15 mouse cellular contexts compared by ENCODE assay signal in genomic region chr6:129559641-129560027, GRCm38 (mm10). TPM values are rescaled to one million over a fixed set of nuclear protein-coding genes. Genes with fewer than 3 reads are reported as not detected.
DNase-seq lines count a peak whose midpoint lies in the region; ATAC-seq lines count a peak whose summit lies in the region.
"Had no signal": no experiment of that assay in that cellular context is flagged by ENCODE, and none has a peak within 500 bp of the region (broad histone marks: within the 10 kb centered on the region; RNA-seq: fewer than 3 reads in every experiment).

No protein-coding gene starts in this region.

- no peaks in the 10 kb centered on the region for H3K36me3 ChIP-seq in hindbrain, embryonic 13.5 days
- no peaks in the 10 kb centered on the region for H3K36me3 ChIP-seq in midbrain, embryonic 16.5 days (ENCODE audit: control insufficient read depth, insufficient read depth, low read length)
- H3K36me3 ChIP-seq: lung, embryonic 15.5 days had no signal

- no peak overlapping the region for H3K27ac ChIP-seq in hindbrain, embryonic 13.5 days
- no peak overlapping the region for H3K27ac ChIP-seq in midbrain, embryonic 16.5 days (ENCODE audit: low read length)
- H3K27ac ChIP-seq: gastrocnemius, adult 2 months; lung, embryonic 15.5 days had no signal

- WGBS in hindbrain, embryonic 13.5 days, result 63% methylated on average over 4 of the region's 4 CpGs
- 56% methylated on average over 4 of the region's 4 CpGs for WGBS in midbrain, embryonic 16.5 days

- H3K9me3 ChIP-seq in hindbrain, embryonic 13.5 days, result no peaks in the 10 kb centered on the region
- no peaks in the 10 kb centered on the region for H3K9me3 ChIP-seq in midbrain, embryonic 16.5 days (replicated peaks; ENCODE audit: control insufficient read depth, low read length, poor library complexity, severe bottlenecking)
- H3K9me3 ChIP-seq: lung, embryonic 15.5 days had no signal

- no peak overlapping the region for H3K9ac ChIP-seq in hindbrain, embryonic 13.5 days
- no peak overlapping the region for H3K9ac ChIP-seq in midbrain, embryonic 16.5 days (ENCODE audit: low read depth, low read length)
- H3K9ac ChIP-seq: lung, embryonic 15.5 days had no signal

- no peak for DNase-seq in frontal cortex, postnatal 25 days (ENCODE audit: low spot score in 2 of 2)
- no peak for DNase-seq in embryo, embryonic 11 days
- no peak for DNase-seq in adrenal gland, postnatal 14 days
- no peak for DNase-seq in heart, postnatal 14 days

- peak; percentile 17; the same call in 1 of the 2 replicates for ATAC-seq in frontal cortex, adult (ENCODE audit: low TSS enrichment)
- 0 out of 2 replicates have a peak, but pooled peaks have one; percentile 29 for ATAC-seq in erythroblast, adult 5-6 weeks (replicated peaks; ENCODE audit: low FRiP score, poor library complexity, severe bottlenecking)
- 0 out of 2 replicates have a peak, but pooled peaks have one; percentile 29 for ATAC-seq in hindbrain, embryonic 13.5 days (ENCODE audit: low FRiP score)
- ATAC-seq in midbrain, embryonic 16.5 days, result peak; percentile 51

- 0 out of 2 replicates have a peak, but pooled peaks cover 3% of the 10 kb centered on the region for H3K4me1 ChIP-seq in hindbrain, embryonic 13.5 days (replicated peaks)
- peaks cover 6% of the 10 kb centered on the region; the same call in 1 of the 2 replicates for H3K4me1 ChIP-seq in midbrain, embryonic 16.5 days (ENCODE audit: control insufficient read depth, insufficient read depth, low read length)
- H3K4me1 ChIP-seq: lung, embryonic 15.5 days had no signal

- H3K27me3 ChIP-seq in hindbrain, embryonic 13.5 days, result no peaks in the 10 kb centered on the region
- H3K27me3 ChIP-seq in midbrain, embryonic 16.5 days (ENCODE audit: control insufficient read depth, insufficient read depth, low read depth, low read length), result no peaks in the 10 kb centered on the region
- H3K27me3 ChIP-seq: lung, embryonic 15.5 days had no signal

- intact Hi-C loops in heart, postnatal 14 days (cut with DNase I), result loop anchor here (2.0 to 5.0 kb wide), 3 partner anchors 15 to 167 kb away; no protein-coding TSS in a partner anchor

- no peak overlapping the region for H3K4me2 ChIP-seq in hindbrain, embryonic 13.5 days
- no peak overlapping the region for H3K4me2 ChIP-seq in midbrain, embryonic 16.5 days (ENCODE audit: low read length)
- H3K4me2 ChIP-seq: heart, embryonic 11.5 days; lung, embryonic 15.5 days had no signal

- no peak overlapping the region for H3K4me3 ChIP-seq in hindbrain, embryonic 13.5 days
- no peak overlapping the region for H3K4me3 ChIP-seq in midbrain, embryonic 16.5 days (ENCODE audit: low read depth, low read length)
- H3K4me3 ChIP-seq: gastrocnemius, adult 2 months; lung, embryonic 15.5 days had no signal

RNA-seq across cellular contexts. Expression of gene Klre1, which starts 18.1 kb away (rescaled TPM):
- not detected in 2 replicates for total RNA-seq in erythroblast, adult 5-6 weeks (2015; ENCODE audit: low replicate concordance)
- 1.1 TPM in 1 of 2 replicates, not detected in the other for total RNA-seq in erythroblast, adult 5-6 weeks (2017; ENCODE audit: low replicate concordance)
- 0.10 TPM in 1 of 2 replicates, not detected in the other for polyA plus RNA-seq in hindbrain, embryonic 13.5 days (2015; fragmentation: Nextera tagmentation; extraction: Ambion mirVana)
- polyA plus RNA-seq in midbrain, embryonic 16.5 days (2015; fragmentation: Nextera tagmentation; extraction: Ambion mirVana), result not detected in 2 replicates
- not detected in 2 replicates for total RNA-seq in adrenal gland, postnatal 14 days (2021)
- total RNA-seq in heart, postnatal 14 days (2021), result not detected
- total RNA-seq: gastrocnemius, adult 2 months; heart, postnatal 4 days; left cerebral cortex, postnatal 10 days had no signal
- polyA plus RNA-seq: adrenal gland, adult 2 months; heart, embryonic 11.5 days; kidney, embryonic 16.5 days; lung, embryonic 15.5 days had no signal

RNA-seq across cellular contexts. Expression of gene Gabarapl1, which starts 26.7 kb away (rescaled TPM):
- 14.0 and 22.6 TPM in 2 replicates for total RNA-seq in erythroblast, adult 5-6 weeks (2015; ENCODE audit: low replicate concordance)
- total RNA-seq in erythroblast, adult 5-6 weeks (2017; ENCODE audit: low replicate concordance), result 31.4 and 36.7 TPM in 2 replicates
- 175 and 180 TPM in 2 replicates for polyA plus RNA-seq in hindbrain, embryonic 13.5 days (2015; fragmentation: Nextera tagmentation; extraction: Ambion mirVana)
- polyA plus RNA-seq in midbrain, embryonic 16.5 days (2015; fragmentation: Nextera tagmentation; extraction: Ambion mirVana), result 226 and 237 TPM in 2 replicates
- total RNA-seq in adrenal gland, postnatal 14 days (2021), result 216 and 263 TPM in 2 replicates
- 10 to 100 TPM; 79.8 to 85.9 TPM for total RNA-seq in heart, postnatal 14 days (2021)

RNA-seq across cellular contexts. Expression of gene Klrd1, which starts 31.9 kb away (rescaled TPM):
- total RNA-seq in erythroblast, adult 5-6 weeks (2015; ENCODE audit: low replicate concordance), result not detected in 2 replicates
- total RNA-seq in erythroblast, adult 5-6 weeks (2017; ENCODE audit: low replicate concordance), result 2.4 TPM in 1 of 2 replicates, not detected in the other
- polyA plus RNA-seq in hindbrain, embryonic 13.5 days (2015; fragmentation: Nextera tagmentation; extraction: Ambion mirVana), result not detected in 2 replicates
- not detected in 2 replicates for polyA plus RNA-seq in midbrain, embryonic 16.5 days (2015; fragmentation: Nextera tagmentation; extraction: Ambion mirVana)
- 3.0 TPM in 1 of 2 replicates, not detected in the other for total RNA-seq in adrenal gland, postnatal 14 days (2021)
- total RNA-seq in heart, postnatal 14 days (2021), result not detected
- total RNA-seq: gastrocnemius, adult 2 months; heart, postnatal 4 days; left cerebral cortex, postnatal 10 days had no signal
- polyA plus RNA-seq: heart, embryonic 11.5 days had no signal

RNA-seq across cellular contexts. Expression of gene Tmem52b, which starts 47.3 kb away (rescaled TPM):
- total RNA-seq in erythroblast, adult 5-6 weeks (2015; ENCODE audit: low replicate concordance), result not detected in 2 replicates
- not detected in 2 replicates for total RNA-seq in erythroblast, adult 5-6 weeks (2017; ENCODE audit: low replicate concordance)
- not detected in 2 replicates for polyA plus RNA-seq in hindbrain, embryonic 13.5 days (2015; fragmentation: Nextera tagmentation; extraction: Ambion mirVana)
- not detected in 2 replicates for polyA plus RNA-seq in midbrain, embryonic 16.5 days (2015; fragmentation: Nextera tagmentation; extraction: Ambion mirVana)
- total RNA-seq in adrenal gland, postnatal 14 days (2021), result not detected in 2 replicates
- not detected for total RNA-seq in heart, postnatal 14 days (2021)
- total RNA-seq: adrenal gland, adult 2 months; gastrocnemius, adult 2 months; heart, postnatal 4 days; left cerebral cortex, postnatal 10 days had no signal
- polyA plus RNA-seq: adrenal gland, adult 2 months; heart, embryonic 11.5 days had no signal

RNA-seq across cellular contexts. Expression of gene Olr1, which starts 52.7 kb away (rescaled TPM):
- 6.9 and 13.8 TPM in 2 replicates for total RNA-seq in erythroblast, adult 5-6 weeks (2015; ENCODE audit: low replicate concordance)
- total RNA-seq in erythroblast, adult 5-6 weeks (2017; ENCODE audit: low replicate concordance), result 10.0 and 12.6 TPM in 2 replicates
- polyA plus RNA-seq in hindbrain, embryonic 13.5 days (2015; fragmentation: Nextera tagmentation; extraction: Ambion mirVana), result not detected in 2 replicates
- not detected in 2 replicates for polyA plus RNA-seq in midbrain, embryonic 16.5 days (2015; fragmentation: Nextera tagmentation; extraction: Ambion mirVana)
- 1.1 TPM in 1 of 2 replicates, not detected in the other for total RNA-seq in adrenal gland, postnatal 14 days (2021)
- under 1 TPM in 1 of 2 experiments, not detected in 1; 0.12 TPM for total RNA-seq in heart, postnatal 14 days (2021)
- total RNA-seq: gastrocnemius, adult 2 months; left cerebral cortex, postnatal 10 days had no signal
- polyA plus RNA-seq: adrenal gland, adult 2 months; kidney, embryonic 16.5 days had no signal
